Mouse (Mus musculus) adrenal gland, postnatal 10 days (tissue): ENCODE results near the gene Abcc6. TPM values are rescaled to one million over a fixed set of nuclear protein-coding genes. Genes with fewer than 3 reads are reported as not detected.

ENCODE experiments used
- DNase-seq: peaks from one replicate; pipeline ENCODE4 v3.0.0; 2021; ENCODE audit warnings: mixed read lengths
- total RNA-seq, 2 experiments: library from RNA; stranded (reverse); gene quantifications; 2 replicates each; pipeline ENCODE4 v1.2.3; 2021

Gene Abcc6
- total RNA-seq, 2 experiments from 2014 or later: 8.2 to 13.6 TPM

GRCm38 (mm10) chr7:45929688-45930087 is 100.4 kb downstream of the Abcc6 start:
- no peak for DNase-seq

GRCm38 (mm10) chr7:45928626-45929295 is 101.3 kb downstream of the Abcc6 start:
- no peak for DNase-seq

GRCm38 (mm10) chr7:45924429-45924816 is 105.7 kb downstream of the Abcc6 start:
- DNase-seq: peak; percentile 62

- DNase-seq: peak; percentile 90
Measured at GRCm38 (mm10) chr7:45923762-45924428, 106.2 kb downstream of the Abcc6 start, which contains the start of gene Ccdc114. Ccdc114 (plus strand) TSS chr7:45924072.

- DNase-seq: peak; percentile 94
Measured at GRCm38 (mm10) chr7:45922928-45923761, 107.0 kb downstream of the Abcc6 start.

- no peak for DNase-seq
Measured at GRCm38 (mm10) chr7:45921950-45922600, 108.0 kb downstream of the Abcc6 start.

GRCm38 (mm10) chr7:45921242-45921621 is 108.9 kb downstream of the Abcc6 start, which contains the start of gene Emp3:
Emp3 (minus strand) TSS chr7:45921404.
- DNase-seq: peak; percentile 75

GRCm38 (mm10) chr7:45920583-45921241 is 109.4 kb downstream of the Abcc6 start:
- peak; percentile 82 for DNase-seq

- no peak for DNase-seq
Measured at GRCm38 (mm10) chr7:45919761-45920160, 110.3 kb downstream of the Abcc6 start.

- peak; percentile 41 for DNase-seq
Measured at GRCm38 (mm10) chr7:45919083-45919671, 110.9 kb downstream of the Abcc6 start.

- no peak for DNase-seq
Measured at GRCm38 (mm10) chr7:45917926-45918325, 112.2 kb downstream of the Abcc6 start.

Other genes starting within 250 kb of the Abcc6 start
- 1 to 10 TPM; 4.2 to 8.3 TPM for gene Lmtk3, start 246.6 kb downstream of the Abcc6 start, total RNA-seq
- under 1 TPM; 0.39 to 0.45 TPM for gene Sult2b1, start 245.6 kb downstream of the Abcc6 start, total RNA-seq
- 100 to 1,000 TPM in 1 of 2 experiments, 10 to 100 TPM in 1; 88.5 to 107 TPM for gene Cyth2, start 215.7 kb downstream of the Abcc6 start, total RNA-seq
- gene Kcnj14, start 205.5 kb downstream of the Abcc6 start, total RNA-seq: under 1 TPM; 0.24 to 0.51 TPM
- gene Grwd1, start 199.4 kb downstream of the Abcc6 start, total RNA-seq: 10 to 100 TPM; 23.7 to 27.5 TPM
- gene Kdelr1, start 157.5 kb downstream of the Abcc6 start, total RNA-seq: 100 to 1,000 TPM; 126 to 132 TPM
- gene Grin2d, start 151.9 kb downstream of the Abcc6 start, total RNA-seq: 1 to 10 TPM in 1 of 2 experiments, under 1 TPM in 1; 0.72 to 1.2 TPM
- under 1 TPM in 1 of 2 experiments, not detected in 1; 0.30 TPM for gene Syngr4, start 133.6 kb downstream of the Abcc6 start, total RNA-seq
- 10 to 100 TPM; 85.8 to 88.1 TPM for gene Tmem143, start 133.4 kb downstream of the Abcc6 start, total RNA-seq
- gene Emp3, start 108.9 kb downstream of the Abcc6 start, total RNA-seq: 100 to 1,000 TPM; 156 to 158 TPM
- gene Ccdc114, start 106.2 kb downstream of the Abcc6 start, total RNA-seq: 1 to 10 TPM; 6.1 to 7.2 TPM
- gene Nomo1, start 3.4 kb upstream of the Abcc6 start, total RNA-seq: 10 to 100 TPM; 50.4 to 50.6 TPM
- 1 to 10 TPM; 1.7 to 4.9 TPM for gene Kcnj11, start 70.5 kb upstream of the Abcc6 start, total RNA-seq
- gene Abcc8, start 149.7 kb upstream of the Abcc6 start, total RNA-seq: 1 to 10 TPM in 1 of 2 experiments, under 1 TPM in 1; 0.78 to 1.7 TPM
- 1 to 10 TPM; 2.0 to 2.3 TPM for gene Ush1c, start 208.2 kb upstream of the Abcc6 start, total RNA-seq
- under 1 TPM; 0.06 to 0.09 TPM for gene Otog, start 210.7 kb upstream of the Abcc6 start, total RNA-seq